Mouse (Mus musculus): ENCODE data around the gene Acyp1. TPM values are rescaled to one million over a fixed set of nuclear protein-coding genes. Genes with fewer than 3 reads are reported as not detected.

The Acyp1 gene
- polyA plus RNA-seq, 1 experiment from 2014 or later: 65.4 TPM

- Histone ChIP-seq H3K9me3 (replicated peaks) (no peaks in the 10 kb centered on the region), H3K4me2 (peak overlapping the region; percentile 80), H3K27me3 (no peaks in the 10 kb centered on the region), H3K27ac (no peak overlapping the region), H3K4me3 (replicated peaks) (peak overlapping the region; percentile 60), H3K36me3 (peaks cover 4% of the 10 kb centered on the region), H3K9ac (no peak overlapping the region), H3K4me1 (peaks cover 5% of the 10 kb centered on the region)
- ATAC-seq (replicated peaks; ENCODE audit: low FRiP score): no peak
- WGBS: 70% methylated on average over 12 of the region's 12 CpGs
Measured at GRCm38 (mm10) chr12:85280845-85281651, 7.2 kb downstream of the Acyp1 start.

GRCm38 (mm10) chr12:85280105-85280844, 8.0 kb downstream of the Acyp1 start:
- peak; percentile 97 for ATAC-seq (replicated peaks; ENCODE audit: low FRiP score)
- peaks cover 5% of the 10 kb centered on the region for H3K4me1 ChIP-seq
- H3K4me3 ChIP-seq (replicated peaks): peak overlapping the region; percentile 60
- H3K36me3 ChIP-seq: peaks cover 4% of the 10 kb centered on the region
- H3K9ac ChIP-seq: peak overlapping the region; percentile 63
- H3K27me3 ChIP-seq: no peaks in the 10 kb centered on the region
- peak overlapping the region; percentile 80 for H3K4me2 ChIP-seq
- WGBS: under 1% methylated on average over 31 of the region's 31 CpGs
- no peaks in the 10 kb centered on the region for H3K9me3 ChIP-seq (replicated peaks)
- peak overlapping the region; percentile 77 for H3K27ac ChIP-seq

- H3K9me3 ChIP-seq (replicated peaks): no peaks in the 10 kb centered on the region
- peak; percentile 47 for ATAC-seq (replicated peaks; ENCODE audit: low FRiP score)
- peak overlapping the region; percentile 63 for H3K9ac ChIP-seq
- peaks cover 9% of the 10 kb centered on the region for H3K36me3 ChIP-seq
- H3K27me3 ChIP-seq: no peaks in the 10 kb centered on the region
- H3K4me1 ChIP-seq: peaks cover 5% of the 10 kb centered on the region
- H3K4me3 ChIP-seq (replicated peaks): peak overlapping the region; percentile 60
- WGBS: 6% methylated on average over 10 of the region's 10 CpGs
- peak overlapping the region; percentile 80 for H3K4me2 ChIP-seq
- H3K27ac ChIP-seq: peak overlapping the region; percentile 77
Measured at GRCm38 (mm10) chr12:85279396-85280080, 8.7 kb downstream of the Acyp1 start.

GRCm38 (mm10) chr12:85278919-85279318, 9.3 kb downstream of the Acyp1 start:
- Histone ChIP-seq H3K9ac (no peak overlapping the region), H3K27ac (no peak overlapping the region), H3K4me3 (replicated peaks) (no peak overlapping the region), H3K36me3 (peaks cover 11% of the 10 kb centered on the region), H3K4me1 (peaks cover 5% of the 10 kb centered on the region), H3K9me3 (replicated peaks) (no peaks in the 10 kb centered on the region), H3K4me2 (no peak overlapping the region), H3K27me3 (no peaks in the 10 kb centered on the region)
- no peak for ATAC-seq (replicated peaks; ENCODE audit: low FRiP score)
- 96% methylated on average over 10 of the region's 10 CpGs for WGBS

- H3K4me1 ChIP-seq: peaks cover 14% of the 10 kb centered on the region
- H3K4me2 ChIP-seq: no peak overlapping the region
- 55% methylated on average over 5 of the region's 5 CpGs for WGBS
- no peak overlapping the region for H3K9ac ChIP-seq
- no peaks in the 10 kb centered on the region for H3K9me3 ChIP-seq (replicated peaks)
- H3K4me3 ChIP-seq (replicated peaks): no peak overlapping the region
- H3K36me3 ChIP-seq: peaks cover 11% of the 10 kb centered on the region
- H3K27me3 ChIP-seq: no peaks in the 10 kb centered on the region
- no peak for ATAC-seq (replicated peaks; ENCODE audit: low FRiP score)
- H3K27ac ChIP-seq: no peak overlapping the region
Measured at GRCm38 (mm10) chr12:85276273-85276672, 12.0 kb downstream of the Acyp1 start.

GRCm38 (mm10) chr12:85273508-85273907, 14.7 kb downstream of the Acyp1 start:
- 24% methylated on average over 10 of the region's 10 CpGs for WGBS
- Histone ChIP-seq H3K9ac (no peak overlapping the region), H3K36me3 (peaks cover 11% of the 10 kb centered on the region), H3K9me3 (replicated peaks) (no peaks in the 10 kb centered on the region), H3K4me3 (replicated peaks) (no peak overlapping the region), H3K27ac (peak overlapping the region; percentile 79), H3K4me2 (no peak overlapping the region), H3K27me3 (no peaks in the 10 kb centered on the region), H3K4me1 (peaks cover 21% of the 10 kb centered on the region)
- peak; percentile 79 for ATAC-seq (replicated peaks; ENCODE audit: low FRiP score)

- H3K27ac ChIP-seq: no peak overlapping the region
- 59% methylated on average over 4 of the region's 4 CpGs for WGBS
- peaks cover 21% of the 10 kb centered on the region for H3K4me1 ChIP-seq
Measured at GRCm38 (mm10) chr12:85271843-85272206, 16.4 kb downstream of the Acyp1 start.

GRCm38 (mm10) chr12:85271132-85271842, 17.0 kb downstream of the Acyp1 start:
- WGBS: 80% methylated on average over 7 of the region's 7 CpGs
- Histone ChIP-seq H3K4me2 (no peak overlapping the region), H3K9me3 (replicated peaks) (no peaks in the 10 kb centered on the region), H3K27ac (no peak overlapping the region), H3K36me3 (peaks cover 13% of the 10 kb centered on the region), H3K9ac (no peak overlapping the region), H3K4me1 (peaks cover 21% of the 10 kb centered on the region), H3K4me3 (replicated peaks) (no peak overlapping the region), H3K27me3 (no peaks in the 10 kb centered on the region)
- no peak for ATAC-seq (replicated peaks; ENCODE audit: low FRiP score)

More at GRCm38 (mm10) chr12:85271843-85272206, 16.4 kb downstream of the Acyp1 start:
- Histone ChIP-seq H3K9me3 (replicated peaks) (no peaks in the 10 kb centered on the region), H3K9ac (no peak overlapping the region), H3K4me2 (no peak overlapping the region), H3K4me3 (replicated peaks) (no peak overlapping the region), H3K27me3 (no peaks in the 10 kb centered on the region), H3K36me3 (peaks cover 13% of the 10 kb centered on the region)
- ATAC-seq (replicated peaks; ENCODE audit: low FRiP score): no peak

- peak within 1 kb of the TSS; percentile 69 for H3K4me2 ChIP-seq
- peaks cover 29% of the 10 kb centered on the region for H3K4me1 ChIP-seq
- H3K9me3 ChIP-seq (replicated peaks): no peaks in the 10 kb centered on the region
- ATAC-seq (replicated peaks; ENCODE audit: low FRiP score): peak; percentile 84
- H3K4me3 ChIP-seq (replicated peaks): peak within 1 kb of the TSS; percentile 60
- WGBS: 1% methylated on average over 35 of the region's 35 CpGs
- H3K27ac ChIP-seq: peak within 1 kb of the TSS; percentile 90
- no peaks in the 10 kb centered on the region for H3K27me3 ChIP-seq
- peak within 1 kb of the TSS; percentile 58 for H3K9ac ChIP-seq
- H3K36me3 ChIP-seq: peaks cover 13% of the 10 kb centered on the region
Measured at GRCm38 (mm10) chr12:85270319-85270718, 17.9 kb downstream of the Acyp1 start, which contains the start of gene Mlh3. Gene Mlh3, minus strand, starts transcription at chr12:85270599.

GRCm38 (mm10) chr12:85269821-85270220, 18.4 kb downstream of the Acyp1 start:
- Histone ChIP-seq H3K27ac (peak overlapping the region; percentile 90), H3K4me2 (peak overlapping the region; percentile 69), H3K27me3 (no peaks in the 10 kb centered on the region), H3K36me3 (peaks cover 11% of the 10 kb centered on the region), H3K4me3 (replicated peaks) (peak overlapping the region; percentile 60), H3K4me1 (peaks cover 34% of the 10 kb centered on the region), H3K9ac (peak overlapping the region; percentile 58), H3K9me3 (replicated peaks) (no peaks in the 10 kb centered on the region)
- no peak for ATAC-seq (replicated peaks; ENCODE audit: low FRiP score)
- 31% methylated on average over 3 of the region's 3 CpGs for WGBS

- Histone ChIP-seq H3K9ac (no peak overlapping the region), H3K27me3 (no peaks in the 10 kb centered on the region), H3K4me2 (no peak overlapping the region), H3K36me3 (peaks cover 7% of the 10 kb centered on the region; the same call in 1 of the 2 replicates), H3K4me1 (peaks cover 38% of the 10 kb centered on the region), H3K9me3 (replicated peaks) (no peaks in the 10 kb centered on the region), H3K4me3 (replicated peaks) (no peak overlapping the region), H3K27ac (no peak overlapping the region)
- WGBS: 84% methylated on average over 3 of the region's 3 CpGs
- ATAC-seq (replicated peaks; ENCODE audit: low FRiP score): no peak
Measured at GRCm38 (mm10) chr12:85266248-85266647, 22.0 kb downstream of the Acyp1 start.

Data from kidney, embryonic 15.5 days (tissue).